Mouse (Mus musculus): Measurements from ENCODE around the gene Srxn1.

Srxn1 gene

GRCm38 (mm10) chr2:152159487-152159886 is 54.2 kb downstream of the Srxn1 start:
- DNase-seq (ENCODE audit: inconsistent ontology term), result no peak

Data from Muller cell, postnatal 12 days (primary cell).